Mouse (Mus musculus) mouse trophoblast stem cell (cell line): ENCODE results near the gene Anks1b.

ENCODE experiments used
- in situ Hi-C, 2 experiments: fragments of 300-500 bp; cut with MseI, MboI; formaldehyde crosslinking; loops; 2 replicates in 1 of 2; 3 replicates in 1 of 2; pipeline ENCODE4 v1.15.1; 2025

Anks1b gene

DNA sequence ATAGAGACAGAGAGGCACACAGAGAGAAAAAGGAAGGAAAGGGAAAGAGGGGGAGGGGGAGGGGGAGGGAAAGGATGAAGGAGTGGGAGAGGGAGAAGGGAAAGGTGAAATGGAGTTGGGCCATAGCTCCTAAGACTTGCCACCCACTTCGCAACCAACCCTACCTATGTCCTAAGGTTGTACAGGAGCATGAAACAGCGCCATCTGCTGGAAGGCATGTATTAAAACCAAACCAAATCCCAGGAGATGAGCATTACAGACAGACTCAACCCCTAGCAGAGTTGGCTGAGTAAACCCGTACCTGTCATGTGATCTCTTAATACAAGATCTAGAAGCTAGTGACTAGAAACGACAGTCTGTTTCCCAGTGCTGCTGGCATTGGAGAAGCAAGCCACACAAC lies 500.2 kb downstream of the Anks1b start:
- in situ Hi-C loops = no loop called here

DNA sequence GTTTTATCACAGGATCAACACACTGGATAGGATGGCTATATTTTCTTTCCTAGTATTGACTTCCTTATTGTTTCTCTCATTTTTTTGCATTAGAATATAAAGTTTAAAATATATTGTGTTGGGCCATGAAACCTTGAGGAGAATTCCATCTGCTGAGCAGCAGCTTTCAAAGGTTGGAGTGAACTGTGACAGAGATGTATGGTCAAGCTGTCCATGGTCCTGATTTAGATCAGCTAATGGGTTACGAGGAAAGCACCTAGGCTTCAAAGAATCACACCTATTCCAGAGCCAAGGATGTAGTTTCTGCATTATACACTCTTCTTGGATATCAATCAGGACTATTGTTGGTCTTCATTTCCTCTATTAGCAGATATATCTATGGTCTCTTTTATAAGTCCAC lies 503.3 kb downstream of the Anks1b start:
- in situ Hi-C loops = no loop called here

DNA sequence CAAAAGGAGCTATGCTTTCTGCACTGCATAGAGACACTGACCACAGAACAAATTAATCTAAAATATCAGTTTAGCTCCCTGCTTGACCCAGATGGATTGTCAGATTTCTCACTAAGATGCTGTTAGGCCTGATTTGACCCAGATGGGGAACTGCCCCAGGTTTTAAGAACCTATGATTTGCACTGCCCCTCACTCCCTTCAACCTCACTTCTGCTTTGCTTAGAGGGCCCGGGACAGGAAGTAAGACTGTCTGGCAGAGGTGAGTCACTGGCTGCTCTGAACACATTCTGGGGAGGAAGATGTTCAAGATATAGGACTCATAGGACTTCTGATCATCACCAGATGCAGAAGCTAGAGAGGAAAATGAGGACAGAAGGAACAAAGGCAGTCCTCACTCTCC lies 506.8 kb downstream of the Anks1b start:
- in situ Hi-C loops = no loop called here

DNA sequence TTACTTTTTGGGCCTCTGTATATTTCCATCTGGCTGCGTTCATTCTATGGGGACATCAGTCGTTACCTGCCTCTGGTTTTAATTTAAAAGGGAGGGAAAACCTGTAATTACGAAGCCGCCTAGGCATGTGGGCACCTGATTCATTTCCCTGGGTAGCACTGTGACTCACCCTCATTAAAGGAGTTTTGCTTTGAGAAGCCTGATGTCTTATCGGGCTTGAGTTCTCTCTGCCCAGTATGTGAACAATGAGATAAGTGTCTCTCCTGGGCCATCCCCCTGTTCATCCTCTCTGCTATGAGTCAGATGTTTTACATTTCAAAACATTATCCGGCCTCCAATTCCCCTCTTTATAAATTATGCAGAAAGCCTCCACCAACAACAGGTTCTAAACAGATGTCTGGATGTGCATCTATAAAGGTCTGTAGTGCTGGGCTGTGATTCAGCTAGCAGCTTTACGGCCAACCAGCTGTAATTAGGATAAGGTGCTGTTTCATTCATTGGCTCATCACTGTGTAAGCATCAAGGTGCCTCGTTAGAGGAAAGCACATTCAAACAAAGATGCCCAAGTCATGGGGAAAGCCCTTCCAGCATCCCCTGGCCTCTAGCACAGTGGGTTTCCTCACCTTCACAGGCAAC lies 507.5 kb downstream of the Anks1b start:
- in situ Hi-C loops = no loop called here

DNA sequence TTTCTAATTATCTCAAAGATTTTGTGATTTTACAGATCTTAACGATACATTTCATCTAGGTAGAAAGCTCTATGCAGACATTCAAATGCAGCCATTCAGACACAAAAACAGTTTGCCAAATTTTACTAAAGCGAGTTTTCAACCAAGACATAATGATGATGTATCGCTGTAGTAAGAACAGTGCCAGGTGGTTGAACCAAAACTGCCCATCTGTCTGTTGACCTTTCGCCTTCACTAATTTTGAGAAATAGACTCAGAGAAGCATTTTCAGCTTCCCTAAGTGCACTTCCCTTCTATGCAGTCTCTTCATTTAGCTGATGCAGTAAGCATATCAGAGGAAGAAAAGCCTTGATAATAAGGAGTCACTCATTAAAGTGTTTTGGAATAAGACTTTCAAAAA lies 527.1 kb downstream of the Anks1b start:
- in situ Hi-C loops = loop anchor here in 1 of 2 experiments (25.0 kb wide), 1 partner anchor 287 kb away; no protein-coding TSS in a partner anchor

DNA sequence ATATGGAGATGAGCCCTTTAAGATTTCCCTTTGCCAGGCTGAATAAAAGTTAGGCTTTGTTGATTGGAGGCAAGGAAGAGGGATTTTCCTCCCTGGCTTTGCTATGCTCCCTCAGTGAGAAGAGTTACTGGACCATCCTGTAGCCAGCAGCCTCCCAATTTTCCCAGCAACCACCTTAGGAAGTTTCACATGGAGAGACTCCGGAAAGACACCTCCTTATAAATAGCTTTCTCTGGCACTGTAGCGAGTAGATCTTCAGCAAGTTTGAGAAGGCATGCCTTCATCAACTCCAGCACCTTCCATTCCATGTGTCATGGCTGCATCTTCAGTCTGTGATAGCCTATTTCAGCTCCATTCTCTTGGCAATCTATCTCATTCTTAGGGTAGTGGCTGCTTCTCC lies 535.2 kb downstream of the Anks1b start:
- in situ Hi-C loops = loop anchor here in 1 of 2 experiments (25.0 kb wide), 1 partner anchor 279 kb away; no protein-coding TSS in a partner anchor

DNA sequence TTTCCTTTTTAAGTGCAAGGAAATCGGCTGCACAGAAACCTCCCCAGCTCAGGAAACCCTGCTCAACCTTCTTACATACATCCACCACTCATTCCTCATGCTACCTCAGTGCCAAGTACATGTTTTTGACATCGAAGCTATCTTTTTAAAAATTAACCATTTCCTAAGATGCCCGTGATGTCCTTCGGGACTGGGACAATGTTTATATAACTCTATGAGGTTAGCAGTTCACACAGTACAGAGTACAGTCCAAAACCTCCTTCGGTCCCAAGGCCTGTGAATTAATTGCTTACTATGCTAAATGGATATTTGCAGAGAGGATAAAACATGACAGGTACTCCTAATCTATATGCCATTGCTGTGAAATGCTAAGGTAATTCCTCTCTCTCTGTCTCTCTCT lies 558.2 kb downstream of the Anks1b start:
- in situ Hi-C loops = no loop called here

DNA sequence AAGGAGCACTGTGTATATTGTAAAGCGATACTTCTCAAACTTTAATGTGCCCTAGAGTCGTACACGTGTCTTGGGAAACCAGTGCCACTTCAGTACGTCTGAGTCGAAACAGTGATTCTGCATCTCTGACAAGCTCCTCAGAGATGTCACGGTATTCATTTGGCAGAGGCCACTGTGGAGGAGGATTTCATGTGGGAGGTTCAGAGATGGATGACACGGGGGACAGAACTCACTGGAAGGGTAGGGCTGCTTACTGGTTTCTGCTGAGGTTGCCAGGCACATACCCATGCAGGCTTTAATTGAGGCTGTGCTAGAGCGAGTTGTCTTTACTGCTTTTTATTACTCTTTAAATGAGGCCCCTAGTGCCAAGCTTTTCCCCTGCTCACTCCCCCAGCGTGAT lies 558.7 kb downstream of the Anks1b start:
- in situ Hi-C loops = no loop called here

DNA sequence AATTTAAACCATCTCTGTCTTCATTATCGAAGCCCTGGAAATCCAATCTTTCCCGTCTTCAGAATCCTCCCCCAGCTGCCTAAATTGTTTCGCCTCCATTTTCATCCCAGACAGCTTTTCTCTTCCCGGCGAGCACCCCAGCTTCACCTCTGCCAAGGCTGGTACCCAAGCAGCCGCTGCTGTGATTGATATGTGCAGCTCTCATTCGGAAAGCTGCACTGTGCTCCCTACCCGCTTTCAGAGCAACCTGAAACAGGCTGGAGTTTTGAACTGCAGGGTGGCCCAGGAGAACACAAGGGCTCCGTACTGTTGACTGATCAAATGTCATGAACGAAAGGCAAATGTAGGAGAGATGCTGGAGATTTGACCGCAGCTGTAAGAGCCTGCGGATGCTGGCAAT lies 559.2 kb downstream of the Anks1b start:
- in situ Hi-C loops = no loop called here

DNA sequence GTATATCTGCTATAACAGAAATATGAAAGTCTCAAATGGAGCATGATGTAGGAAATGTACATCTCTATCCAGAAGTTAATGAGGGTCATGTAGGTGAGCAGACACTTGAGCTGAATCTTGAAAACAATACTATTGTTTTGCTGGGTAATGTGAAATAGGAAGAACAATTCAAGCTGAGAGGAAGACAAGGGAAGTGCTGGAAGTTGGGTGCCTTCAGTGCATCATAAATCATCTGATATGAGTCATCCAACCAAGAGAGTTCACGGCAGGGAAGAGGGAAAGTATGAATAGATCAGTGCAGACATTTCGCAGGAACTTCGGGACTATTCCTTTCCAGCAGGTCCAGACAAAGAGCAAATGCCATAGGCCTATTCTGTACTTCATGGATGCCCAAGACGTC lies 567.7 kb downstream of the Anks1b start:
- in situ Hi-C loops = no loop called here

DNA sequence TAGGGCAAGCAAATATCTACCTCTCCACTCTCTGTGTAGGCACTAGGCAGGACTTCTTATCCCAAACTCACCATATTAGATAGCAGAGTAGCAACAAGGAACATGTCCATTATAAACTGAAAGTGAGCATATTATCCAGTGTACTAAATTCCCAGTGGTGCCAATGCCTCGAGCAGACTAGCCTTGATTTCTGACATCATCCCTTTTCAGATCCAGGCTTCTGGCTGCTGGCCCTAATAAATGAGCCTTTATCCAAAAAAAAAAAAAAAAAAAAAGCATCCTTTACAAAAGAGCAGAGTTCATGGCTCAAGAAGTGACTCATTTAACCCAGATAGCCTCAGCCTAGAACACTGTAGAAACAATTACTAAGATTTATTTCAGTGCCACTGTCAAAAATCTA lies 568.3 kb downstream of the Anks1b start:
- in situ Hi-C loops = no loop called here

DNA sequence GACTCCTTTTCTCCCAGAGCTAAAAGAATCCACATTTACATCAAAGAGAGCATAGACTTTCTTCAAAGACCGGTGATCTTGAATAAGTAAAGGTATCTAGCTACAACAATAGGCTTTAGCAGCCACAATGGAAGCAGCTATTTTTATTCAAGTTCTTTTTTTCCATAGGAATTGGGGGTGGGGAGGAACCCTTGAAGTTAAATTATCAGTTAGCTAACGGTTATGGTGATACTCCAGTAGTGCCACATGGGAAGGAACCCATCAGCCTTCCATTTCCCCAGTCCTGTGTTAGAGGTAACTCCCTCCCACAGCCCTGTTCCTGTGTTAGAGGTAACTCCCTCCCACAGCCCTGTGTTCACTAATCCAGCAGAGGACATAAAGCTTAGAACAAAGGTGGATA lies 591.6 kb downstream of the Anks1b start:
- in situ Hi-C loops = no loop called here

DNA sequence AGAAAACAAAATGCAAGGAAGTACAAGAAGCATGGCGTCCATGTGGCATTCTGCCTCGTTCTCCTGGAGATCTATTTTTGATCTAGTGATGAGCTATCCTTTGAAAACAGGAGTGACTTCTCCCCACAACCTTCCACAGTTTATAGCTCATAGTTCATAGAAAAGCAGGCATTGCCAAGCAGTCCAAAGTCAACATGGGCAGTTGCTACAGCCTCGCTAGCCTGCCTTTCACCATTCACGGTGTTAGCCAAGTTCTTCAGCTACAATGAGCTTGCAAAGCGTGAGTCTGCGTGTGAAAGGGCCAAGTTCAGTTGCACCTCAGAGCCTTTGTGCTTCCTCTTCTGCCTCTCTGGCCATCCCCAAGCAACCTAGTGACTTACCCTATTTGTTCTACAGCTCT lies 592.1 kb downstream of the Anks1b start:
- in situ Hi-C loops = no loop called here

DNA sequence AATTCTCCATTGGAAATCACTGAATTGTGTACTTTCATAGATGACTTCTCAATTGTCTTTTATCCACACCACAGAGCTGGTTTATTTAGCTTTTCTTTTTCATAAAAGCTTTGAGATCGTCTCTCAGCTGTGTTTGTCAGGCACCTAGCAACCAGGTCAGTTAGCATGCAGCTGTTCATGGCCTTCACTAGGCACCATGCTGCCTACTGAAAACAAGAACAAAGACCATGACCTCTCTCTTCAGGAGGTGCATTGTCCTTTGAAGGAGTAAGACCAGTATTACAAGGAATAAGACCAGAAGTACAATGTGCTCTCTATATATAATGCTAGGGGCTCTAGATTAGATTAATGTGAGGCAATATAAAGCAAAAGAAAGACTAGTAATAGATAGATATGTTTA lies 594.2 kb downstream of the Anks1b start:
- in situ Hi-C loops = no loop called here

DNA sequence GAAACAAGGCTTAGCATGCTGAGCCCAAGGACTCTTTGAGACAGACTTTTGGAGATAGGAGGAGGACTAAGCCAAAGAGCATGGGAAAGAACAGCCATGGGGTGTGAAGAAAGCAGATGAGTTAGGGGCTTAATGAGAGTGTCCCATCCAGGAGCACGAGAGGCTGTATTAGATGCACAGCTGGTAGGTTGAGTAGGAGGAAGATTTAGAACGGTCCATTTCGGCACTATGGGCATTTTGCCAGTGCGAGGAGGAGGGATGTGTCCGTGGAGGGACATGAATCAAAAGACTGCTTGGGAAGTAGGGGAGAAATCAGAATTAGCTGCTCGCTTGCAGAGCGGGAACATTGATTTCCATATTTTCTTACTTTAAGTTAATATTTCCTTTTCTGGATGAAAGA lies 620.1 kb downstream of the Anks1b start:
- in situ Hi-C loops = no loop called here

DNA sequence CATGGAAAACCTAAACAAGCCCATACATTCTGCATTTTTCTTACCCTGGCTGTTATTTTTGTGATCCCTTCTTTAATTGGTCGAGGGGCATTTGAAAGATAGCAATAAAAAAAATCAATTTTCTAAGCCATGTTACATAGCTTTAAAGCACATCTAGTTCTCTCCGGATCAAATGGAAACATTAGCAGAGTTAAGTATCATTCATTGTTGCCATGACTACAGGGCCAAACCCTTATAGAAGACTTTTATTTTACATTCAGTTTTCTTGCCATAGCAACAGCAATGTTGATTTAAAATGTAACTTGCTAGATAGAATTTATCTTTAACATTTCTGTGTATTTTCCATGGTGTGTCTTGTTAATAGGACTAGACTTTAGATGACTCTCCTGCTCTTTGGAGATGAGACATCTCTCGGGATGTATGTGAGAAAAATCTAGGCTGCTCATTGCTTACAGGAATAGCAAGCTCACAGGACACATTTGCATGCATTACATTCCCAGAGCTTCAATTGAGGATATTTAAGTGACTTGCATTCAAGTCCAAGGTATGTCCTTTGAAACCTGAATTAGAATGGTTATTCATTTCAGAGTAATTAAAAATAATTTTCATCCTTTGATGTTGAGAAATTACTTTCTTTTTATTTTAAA lies 620.8 kb downstream of the Anks1b start:
- in situ Hi-C loops = no loop called here

DNA sequence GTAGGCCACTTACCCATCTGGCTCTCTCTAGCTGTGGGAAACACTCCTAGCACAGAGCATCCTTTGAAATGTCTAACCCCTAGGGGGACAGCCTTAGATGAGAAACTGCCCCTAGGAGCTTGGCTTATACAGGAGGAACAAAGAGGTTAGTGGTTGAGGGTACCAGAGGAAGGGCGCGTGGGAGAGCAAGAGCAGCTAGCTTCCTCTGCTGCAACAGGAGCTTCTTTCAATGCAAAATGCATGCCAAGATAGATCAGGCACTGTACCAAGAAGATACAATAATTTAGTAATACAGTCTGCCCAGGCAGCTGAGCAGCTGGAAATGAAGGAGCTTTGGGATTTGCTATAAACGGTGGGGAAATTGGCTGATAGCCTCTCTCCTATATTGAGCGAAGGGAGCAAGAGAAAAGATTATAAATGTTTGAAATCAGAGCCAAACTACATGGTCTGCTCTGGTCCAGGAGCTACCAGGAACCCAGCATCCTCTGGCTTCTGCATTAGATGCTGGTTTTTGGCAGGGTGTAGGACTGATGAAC lies 621.7 kb downstream of the Anks1b start:
- in situ Hi-C loops = no loop called here

DNA sequence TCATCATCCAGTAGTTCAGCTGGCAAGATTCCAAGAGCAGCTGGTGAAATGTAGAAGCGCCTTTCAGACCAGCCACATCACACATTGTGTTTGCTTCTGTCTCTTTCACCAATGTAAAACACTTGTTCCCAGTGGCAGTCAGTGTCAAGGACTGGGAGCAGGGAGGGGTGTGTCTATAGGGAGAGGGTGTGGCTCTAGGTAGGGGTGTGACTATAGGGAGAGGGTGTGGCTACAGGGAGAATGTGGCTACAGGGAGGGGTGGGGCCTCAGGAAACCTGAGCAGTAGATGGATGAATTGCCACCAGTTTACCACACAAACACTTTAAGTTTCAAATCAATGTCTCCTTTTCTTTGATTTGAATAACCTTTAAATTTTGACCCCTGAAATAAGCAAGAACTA lies 634.3 kb downstream of the Anks1b start:
- in situ Hi-C loops = no loop called here

DNA sequence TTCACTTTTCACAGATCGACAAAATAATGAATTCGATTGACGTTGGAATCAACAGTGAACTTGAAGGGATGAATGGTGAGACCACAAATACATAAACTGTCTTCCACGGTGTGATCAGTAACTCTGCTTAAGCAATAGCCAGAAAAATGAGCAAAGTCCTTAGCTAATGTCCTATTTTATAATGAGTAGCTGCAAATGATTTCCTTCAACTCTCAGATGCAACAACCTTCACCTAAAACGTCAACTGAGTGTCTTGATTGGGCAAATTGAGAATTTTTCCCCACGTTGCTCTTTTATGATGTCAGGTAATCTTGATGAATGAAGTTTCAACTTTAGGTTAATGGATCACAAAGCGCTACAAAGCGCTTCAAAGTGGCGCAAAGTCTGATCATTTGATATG lies 639.5 kb downstream of the Anks1b start:
- in situ Hi-C loops = no loop called here

DNA sequence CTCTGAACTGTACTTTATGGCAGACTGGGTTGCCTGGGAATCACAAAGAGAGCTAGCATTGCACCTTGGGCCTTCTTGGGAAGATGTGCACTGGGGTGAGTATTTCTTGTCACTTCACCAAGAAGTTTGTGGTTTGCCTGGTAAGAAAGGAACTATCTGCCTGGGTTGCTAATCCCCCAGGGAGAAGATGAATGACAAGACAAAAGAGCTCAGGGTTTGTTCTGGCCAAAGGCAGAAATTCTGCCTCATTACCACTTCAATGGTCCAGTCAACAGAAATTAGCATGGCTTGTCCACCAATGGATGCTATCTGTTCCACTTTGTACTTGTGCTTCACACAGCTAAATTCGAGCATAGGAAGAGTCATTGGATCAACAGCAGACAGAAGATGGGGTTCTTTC lies 658.5 kb downstream of the Anks1b start:
- in situ Hi-C loops = no loop called here

DNA sequence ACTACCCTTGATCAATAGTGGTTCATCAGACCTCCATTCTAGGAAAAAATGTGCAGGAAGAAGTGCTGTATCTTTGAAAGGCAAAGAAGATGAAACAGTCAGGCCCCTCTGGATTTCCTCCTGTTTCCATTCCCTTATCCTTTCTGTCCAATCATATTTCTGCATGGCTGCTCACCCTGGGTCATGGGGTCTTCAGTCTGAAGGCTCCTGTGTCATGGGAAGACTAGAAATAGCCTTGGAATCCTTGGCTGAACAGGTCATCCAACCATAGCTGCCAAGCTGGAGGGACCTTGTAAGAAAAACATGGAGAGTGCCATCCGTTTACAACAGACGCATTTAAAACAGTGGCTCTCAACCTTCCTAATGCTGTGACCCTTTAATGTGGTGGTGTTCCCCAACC lies 662.1 kb downstream of the Anks1b start:
- in situ Hi-C loops = no loop called here

DNA sequence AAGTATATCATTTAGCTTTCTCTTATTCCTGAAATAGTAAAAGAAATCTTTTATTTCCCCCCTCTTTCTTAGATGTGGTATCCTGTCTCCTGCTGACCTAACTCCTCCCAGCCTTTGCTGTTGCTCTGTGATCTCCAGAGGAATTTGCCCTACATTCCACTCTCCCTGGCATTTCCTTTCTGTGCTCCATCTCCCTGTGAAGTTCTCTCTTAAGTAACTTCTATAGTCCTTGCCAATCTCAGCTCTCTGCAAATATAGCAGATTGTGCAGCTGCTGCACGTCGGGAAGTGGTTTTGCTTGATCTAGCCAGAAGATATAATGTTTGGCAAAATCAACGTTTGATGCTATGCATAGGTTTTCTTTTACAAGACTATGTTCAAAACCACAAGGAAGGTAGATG lies 673.3 kb downstream of the Anks1b start:
- in situ Hi-C loops = no loop called here

DNA sequence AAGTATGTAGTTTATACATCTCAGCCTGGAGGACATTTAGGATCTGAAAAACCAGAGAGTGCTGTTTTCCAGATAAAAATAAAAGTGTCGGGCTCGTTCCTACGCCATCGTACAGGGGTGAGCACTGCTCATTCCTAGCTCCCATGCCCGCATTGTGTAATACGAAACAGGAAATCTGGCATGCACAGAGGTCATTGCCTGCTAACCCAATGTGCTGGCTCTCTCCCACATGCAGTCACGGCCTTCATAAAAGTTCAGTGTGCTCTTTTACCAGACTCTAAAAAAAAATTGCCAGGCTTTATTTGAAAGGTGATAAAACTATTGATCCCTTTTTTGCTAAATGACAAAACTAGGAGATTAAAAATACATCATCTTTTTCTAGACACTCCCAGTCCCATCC lies 689.6 kb downstream of the Anks1b start:
- in situ Hi-C loops = no loop called here
